Mouse (Mus musculus) cerebellum, adult 2 months (tissue): ENCODE measurements around the gene Ms4a6b.

Experiments used
- CTCF ChIP-seq: fragments of 200-500 bp; IDR thresholded peaks from 2 replicates; pipeline ENCODE4 v1.5.1; 2011; ENCODE audit warnings: low read depth, mild to moderate bottlenecking, control low read depth, low read length, moderate library complexity, borderline replicate concordance; ENCODE audit not compliant: insufficient read depth
- POLR2A ChIP-seq: fragments of 200-500 bp; IDR thresholded peaks from 2 replicates; pipeline ENCODE4 v1.6.1; 2011; ENCODE audit warnings: low read length, control low read depth, borderline replicate concordance; ENCODE audit not compliant: insufficient read depth

DNA sequence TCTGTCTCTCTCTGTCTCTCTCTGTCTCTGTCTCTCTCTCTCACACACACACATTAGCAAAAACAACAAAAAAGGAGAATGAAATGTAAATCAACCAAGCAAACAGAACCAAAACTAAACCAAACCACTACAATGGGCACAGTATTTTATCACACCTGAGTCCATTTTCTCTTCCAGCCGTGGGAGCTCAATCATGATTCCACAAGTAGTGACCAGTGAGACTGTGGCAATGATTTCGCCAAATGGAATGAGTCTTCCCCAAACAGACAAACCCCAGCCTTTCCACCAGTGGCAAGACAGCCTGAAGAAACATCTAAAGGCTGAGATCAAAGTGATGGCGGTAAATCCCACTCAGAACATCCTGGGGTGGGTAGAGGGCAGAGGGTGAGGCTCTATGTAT is 3.8 kb downstream of the Ms4a6b start:
- no peak for TF ChIP-seq CTCF
- no peak for TF ChIP-seq POLR2A
